Mouse (Mus musculus): ENCODE data around the gene Agps. TPM values are rescaled to one million over a fixed set of nuclear protein-coding genes. Genes with fewer than 3 reads are reported as not detected.
A peak's percentile ranks its signal among the peaks of the same experiment; 100 is the strongest.
"Not testable (repeated sequence)": the region's sequence is repeated elsewhere in the genome, so short reads cannot be mapped to it uniquely, and the experiment has no call there.

The Agps gene
- polyA plus RNA-seq, 1 experiment from 2014 or later, result 36.5 TPM

DNA sequence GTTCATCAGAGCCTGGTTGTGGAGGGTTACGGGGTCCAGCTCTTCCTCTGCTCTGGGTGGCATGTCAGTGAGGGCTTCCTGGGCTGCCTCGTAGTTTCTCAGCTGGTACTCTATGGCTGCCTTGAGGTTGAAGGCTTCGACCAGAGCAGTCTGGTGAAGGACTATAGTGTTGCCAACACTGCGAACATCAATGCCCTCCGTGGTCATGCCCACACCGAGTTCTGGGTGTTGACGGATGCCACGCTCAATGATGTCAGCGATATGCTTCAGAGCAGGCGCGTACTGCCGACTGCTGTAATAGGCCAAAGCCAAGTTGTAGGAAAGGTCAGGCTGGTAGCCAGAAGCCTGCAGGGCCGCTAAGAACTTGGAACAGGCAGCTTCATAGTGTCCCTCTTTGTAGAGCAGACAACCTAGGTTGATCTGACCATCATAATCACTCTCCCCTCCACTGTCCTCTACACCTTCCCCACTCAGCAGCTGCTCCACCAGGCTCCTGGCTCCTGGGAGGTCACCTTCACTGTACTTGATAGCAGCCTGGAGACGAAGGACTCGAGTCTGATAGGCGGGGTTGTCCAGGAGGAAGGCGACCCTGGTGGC lies 105.6 kb downstream of the Agps start:
- H3K9me3 ChIP-seq, H3K27me3 ChIP-seq, H3K36me3 ChIP-seq: not testable (repeated sequence)
- peak overlapping the region; percentile 72 for H3K9ac ChIP-seq
- ATAC-seq (ENCODE audit: low read depth), result peak; percentile 36
- H3K4me2 ChIP-seq, result peak overlapping the region; percentile 66
- H3K4me3 ChIP-seq, result peak overlapping the region; percentile 52
- WGBS, result 66% methylated on average over 15 of the region's 17 CpGs
- H3K4me1 ChIP-seq (replicated peaks), result peaks cover 15% of the 10 kb centered on the region
- H3K27ac ChIP-seq (replicated peaks), result peak overlapping the region; percentile 87

GRCm38 (mm10) chr2:75938117-75939063 lies 106.4 kb downstream of the Agps start, which contains the start of gene Ttc30b:
Gene Ttc30b (minus strand): TSS chr2:75938585.
- 3% methylated on average over 39 of the region's 42 CpGs for WGBS
- Histone ChIP-seq H3K27me3 (0 out of 2 replicates have a peak, but pooled peaks cover 4% of the 10 kb centered on the region), H3K27ac (replicated peaks) (peak within 1 kb of the TSS; percentile 87), H3K36me3 (no peaks in the 10 kb centered on the region), H3K4me1 (replicated peaks) (peaks cover 14% of the 10 kb centered on the region), H3K4me3 (peak within 1 kb of the TSS; percentile 52), H3K4me2 (peak within 1 kb of the TSS; percentile 66), H3K9me3 (no peaks in the 10 kb centered on the region), H3K9ac (peak within 1 kb of the TSS; percentile 72)
- ATAC-seq (ENCODE audit: low read depth), result peak; percentile 92

DNA sequence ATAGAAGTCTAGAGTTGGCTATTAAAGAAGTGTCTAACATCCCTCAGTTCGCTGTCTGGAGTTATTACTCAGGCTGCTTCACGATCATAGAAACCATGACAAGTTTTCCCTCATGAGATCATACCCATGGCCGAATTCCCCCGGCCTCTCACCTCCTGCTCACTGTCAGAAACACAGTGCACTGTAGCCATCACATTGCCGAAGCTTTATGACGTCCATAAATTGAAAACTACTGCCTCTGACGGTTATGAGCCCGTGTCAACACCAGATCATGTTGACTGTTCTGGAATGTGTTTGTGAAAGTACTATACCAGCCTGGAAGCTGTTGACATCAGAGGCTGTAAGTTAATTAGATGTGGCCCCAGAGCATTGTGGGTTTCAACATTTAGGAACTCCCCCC lies 118.7 kb downstream of the Agps start:
- Histone ChIP-seq H3K9me3 (no peaks in the 10 kb centered on the region), H3K36me3 (no peaks in the 10 kb centered on the region), H3K4me3 (no peak overlapping the region), H3K27me3 (no peaks in the 10 kb centered on the region), H3K27ac (replicated peaks) (no peak overlapping the region), H3K9ac (no peak overlapping the region), H3K4me2 (no peak overlapping the region), H3K4me1 (replicated peaks) (no peaks in the 10 kb centered on the region)
- 85% methylated on average over 8 of the region's 8 CpGs for WGBS
- ATAC-seq (ENCODE audit: low read depth), result no peak

- ATAC-seq (ENCODE audit: low read depth), result no peak
- 93% methylated on average over 5 of the region's 5 CpGs for WGBS
- H3K4me2 ChIP-seq, result no peak overlapping the region
Observed at GRCm38 (mm10) chr2:75953320-75953719, 121.3 kb downstream of the Agps start.

GRCm38 (mm10) chr2:75955709-75956108 lies 123.7 kb downstream of the Agps start:
- WGBS, result 61% methylated on average over 14 of the region's 14 CpGs
- H3K27ac ChIP-seq (replicated peaks), result no peak overlapping the region
- H3K9ac ChIP-seq, result no peak overlapping the region
- no peak overlapping the region for H3K4me3 ChIP-seq
- no peaks in the 10 kb centered on the region for H3K36me3 ChIP-seq
- peaks cover 34% of the 10 kb centered on the region for H3K4me1 ChIP-seq (replicated peaks)
- no peak overlapping the region for H3K4me2 ChIP-seq
- H3K9me3 ChIP-seq, result no peaks in the 10 kb centered on the region
- ATAC-seq (ENCODE audit: low read depth), result no peak
- 0 out of 2 replicates have a peak, but pooled peaks cover 2% of the 10 kb centered on the region for H3K27me3 ChIP-seq

More at GRCm38 (mm10) chr2:75953320-75953719, 121.3 kb downstream of the Agps start:
- Histone ChIP-seq H3K27ac (replicated peaks) (no peak overlapping the region), H3K9me3 (no peaks in the 10 kb centered on the region), H3K36me3 (no peaks in the 10 kb centered on the region), H3K4me1 (replicated peaks) (peaks cover 10% of the 10 kb centered on the region), H3K27me3 (no peaks in the 10 kb centered on the region), H3K9ac (no peak overlapping the region), H3K4me3 (no peak overlapping the region)

GRCm38 (mm10) chr2:75959183-75959849 lies 127.3 kb downstream of the Agps start:
- H3K4me1 ChIP-seq (replicated peaks), result peaks cover 42% of the 10 kb centered on the region
- H3K27me3 ChIP-seq, result 0 out of 2 replicates have a peak, but pooled peaks cover 3% of the 10 kb centered on the region
- WGBS, result 32% methylated on average over 18 of the region's 18 CpGs
- H3K9me3 ChIP-seq, result no peaks in the 10 kb centered on the region
- no peak for ATAC-seq (ENCODE audit: low read depth)
- peak overlapping the region; percentile 68 for H3K27ac ChIP-seq (replicated peaks)
- peak overlapping the region; percentile 46 for H3K4me2 ChIP-seq
- H3K36me3 ChIP-seq, result no peaks in the 10 kb centered on the region
- H3K9ac ChIP-seq, result 0 out of 2 replicates have a peak overlapping the region, but pooled peaks have one; percentile 12
- H3K4me3 ChIP-seq, result no peak overlapping the region

DNA sequence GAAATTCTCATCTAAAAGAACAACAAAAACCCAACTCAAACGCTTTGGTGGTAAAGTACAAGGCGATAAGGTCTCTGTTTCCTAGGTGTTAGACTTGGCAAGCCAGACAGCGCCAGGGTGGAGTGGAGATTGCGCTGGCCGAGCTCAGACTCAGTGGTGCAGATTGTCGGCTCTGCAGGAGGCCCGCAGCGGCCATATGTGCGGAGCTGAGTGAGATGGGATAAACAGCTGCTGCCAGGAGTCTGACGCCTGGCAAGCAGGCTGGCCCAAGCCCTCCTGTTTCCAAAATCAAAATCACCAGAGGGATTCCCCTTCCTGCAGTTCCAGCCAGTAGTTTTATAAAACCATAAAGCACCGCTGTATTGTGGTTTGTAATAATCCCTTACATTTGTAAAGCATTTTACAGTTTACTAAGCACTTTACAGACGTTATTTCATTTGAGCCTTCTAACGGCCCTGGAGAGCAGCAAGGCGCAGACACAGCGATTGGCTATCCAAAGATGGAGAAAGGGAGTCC lies 127.9 kb downstream of the Agps start:
- WGBS, result 7% methylated on average over 15 of the region's 15 CpGs
- ATAC-seq (ENCODE audit: low read depth), result peak; percentile 71; the same call in 1 of the 2 replicates
- Histone ChIP-seq H3K27ac (replicated peaks) (peak overlapping the region; percentile 68), H3K4me1 (replicated peaks) (peaks cover 48% of the 10 kb centered on the region), H3K27me3 (0 out of 2 replicates have a peak, but pooled peaks cover 3% of the 10 kb centered on the region), H3K4me3 (no peak overlapping the region), H3K9ac (0 out of 2 replicates have a peak overlapping the region, but pooled peaks have one; percentile 12), H3K4me2 (peak overlapping the region; percentile 46), H3K36me3 (no peaks in the 10 kb centered on the region), H3K9me3 (no peaks in the 10 kb centered on the region)

DNA sequence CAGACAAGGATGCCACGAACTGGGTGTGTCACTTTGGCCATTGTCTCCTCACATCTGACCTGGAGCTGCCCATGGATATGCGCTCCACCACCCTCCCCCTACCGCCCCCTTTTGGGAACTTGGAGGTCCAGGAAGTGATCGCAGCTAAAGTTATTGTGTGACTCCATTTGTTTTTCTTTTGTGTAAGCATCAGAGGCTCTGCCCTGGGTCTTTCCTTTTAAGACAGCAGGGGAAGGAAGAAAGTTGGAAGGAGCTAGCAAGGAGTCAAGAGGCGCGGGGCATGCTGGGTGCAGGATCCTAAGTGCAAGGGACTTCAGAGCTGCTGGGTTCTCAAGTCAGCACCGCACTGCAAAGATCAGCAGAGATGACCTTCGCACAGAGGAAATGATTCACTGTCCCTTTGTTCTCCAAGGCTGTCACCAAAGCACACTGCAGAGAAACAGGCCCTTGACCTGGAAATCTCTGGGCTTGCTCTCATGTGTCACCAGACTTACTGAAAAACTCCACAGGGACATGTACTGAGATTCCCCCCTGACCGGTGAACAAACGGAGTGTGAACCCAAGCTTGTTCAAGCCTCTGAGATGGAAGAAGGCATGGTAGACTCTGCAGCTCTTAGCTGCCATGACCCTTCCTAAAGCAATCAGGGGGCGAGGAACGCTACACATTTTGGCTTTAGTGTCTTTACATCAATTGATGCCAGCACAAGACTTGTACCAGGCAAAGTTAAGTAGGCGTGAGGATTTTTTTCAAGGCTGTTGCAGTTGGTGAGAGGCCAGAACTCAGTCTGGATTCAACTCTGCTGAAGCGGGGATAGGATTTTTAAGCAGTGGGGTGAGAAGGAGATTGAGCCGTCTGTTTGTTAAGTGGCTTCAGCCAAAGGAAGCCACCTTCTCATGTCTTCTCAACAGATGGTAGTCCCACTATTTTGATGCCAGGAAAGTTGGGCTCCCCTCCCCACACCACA lies 128.7 kb downstream of the Agps start:
- Histone ChIP-seq H3K4me2 (peak overlapping the region; percentile 46), H3K9me3 (no peaks in the 10 kb centered on the region), H3K4me1 (replicated peaks) (peaks cover 49% of the 10 kb centered on the region), H3K27ac (replicated peaks) (peak overlapping the region; percentile 68), H3K36me3 (no peaks in the 10 kb centered on the region), H3K27me3 (0 out of 2 replicates have a peak, but pooled peaks cover 3% of the 10 kb centered on the region), H3K9ac (0 out of 2 replicates have a peak overlapping the region, but pooled peaks have one; percentile 12), H3K4me3 (no peak overlapping the region)
- peak; percentile 19; the same call in 1 of the 2 replicates for ATAC-seq (ENCODE audit: low read depth)
- WGBS, result 48% methylated on average over 15 of the region's 15 CpGs

DNA sequence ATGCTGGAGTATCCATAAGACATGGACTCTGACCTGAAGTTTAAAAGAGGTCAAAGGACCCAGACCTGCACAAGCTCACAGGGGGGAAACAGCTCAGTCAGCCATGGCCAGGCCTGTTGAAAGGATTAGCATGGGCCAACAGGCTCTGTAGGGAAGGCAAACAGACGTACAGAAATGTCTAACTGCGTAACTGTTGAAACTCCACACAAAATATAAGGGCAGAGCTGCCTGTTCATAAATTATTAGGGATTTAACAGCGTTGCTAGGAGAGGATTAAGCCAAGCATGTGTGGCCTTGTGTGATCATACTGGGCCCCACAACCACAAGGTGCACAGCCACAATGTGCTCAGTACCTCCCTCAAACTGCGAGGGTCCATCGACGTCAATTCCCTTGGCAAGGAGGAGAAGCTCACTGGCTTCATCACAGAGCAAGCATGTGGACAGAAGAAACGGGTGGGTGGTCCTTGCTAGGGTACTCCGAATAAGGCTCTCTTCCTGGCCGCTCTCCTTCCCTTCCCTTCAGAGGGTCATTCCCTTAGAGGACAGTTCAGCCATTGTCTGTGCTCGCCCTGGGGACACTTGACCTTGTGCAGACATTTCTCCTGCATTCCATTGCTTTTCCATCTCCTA lies 131.3 kb downstream of the Agps start:
- Histone ChIP-seq H3K36me3 (no peaks in the 10 kb centered on the region), H3K4me2 (no peak overlapping the region), H3K27ac (replicated peaks) (no peak overlapping the region), H3K9ac (no peak overlapping the region), H3K4me3 (no peak overlapping the region), H3K4me1 (replicated peaks) (peaks cover 39% of the 10 kb centered on the region), H3K27me3 (0 out of 2 replicates have a peak, but pooled peaks cover 3% of the 10 kb centered on the region), H3K9me3 (no peaks in the 10 kb centered on the region)
- no peak for ATAC-seq (ENCODE audit: low read depth)
- WGBS, result 52% methylated on average over 10 of the region's 10 CpGs

- Histone ChIP-seq H3K4me2 (peak overlapping the region; percentile 42), H3K4me1 (replicated peaks) (peaks cover 32% of the 10 kb centered on the region), H3K4me3 (no peak overlapping the region), H3K27ac (replicated peaks) (no peak overlapping the region), H3K9me3 (no peaks in the 10 kb centered on the region), H3K27me3 (0 out of 2 replicates have a peak, but pooled peaks cover 3% of the 10 kb centered on the region), H3K9ac (no peak overlapping the region), H3K36me3 (no peaks in the 10 kb centered on the region)
- WGBS, result 65% methylated on average over 5 of the region's 5 CpGs
- ATAC-seq (ENCODE audit: low read depth), result no peak
Observed at GRCm38 (mm10) chr2:75964051-75964450, 132.1 kb downstream of the Agps start.

All from neural tube, embryonic 13.5 days (tissue).